Mouse (Mus musculus) megakaryocyte, embryonic 14.5 days (primary cell): ENCODE results near the gene Pacsin2.

Source experiments
- FLI1 ChIP-seq: IDR thresholded peaks from 2 replicates; pipeline ENCODE4 v1.6.1; 2012; ENCODE audit warnings: low read length, inconsistent platforms, mixed read lengths
- GATA1 ChIP-seq: IDR thresholded peaks from 3 replicates; pipeline ENCODE4 v1.6.1; 2012; ENCODE audit warnings: mixed read lengths, low read length, inconsistent platforms, borderline replicate concordance

DNA sequence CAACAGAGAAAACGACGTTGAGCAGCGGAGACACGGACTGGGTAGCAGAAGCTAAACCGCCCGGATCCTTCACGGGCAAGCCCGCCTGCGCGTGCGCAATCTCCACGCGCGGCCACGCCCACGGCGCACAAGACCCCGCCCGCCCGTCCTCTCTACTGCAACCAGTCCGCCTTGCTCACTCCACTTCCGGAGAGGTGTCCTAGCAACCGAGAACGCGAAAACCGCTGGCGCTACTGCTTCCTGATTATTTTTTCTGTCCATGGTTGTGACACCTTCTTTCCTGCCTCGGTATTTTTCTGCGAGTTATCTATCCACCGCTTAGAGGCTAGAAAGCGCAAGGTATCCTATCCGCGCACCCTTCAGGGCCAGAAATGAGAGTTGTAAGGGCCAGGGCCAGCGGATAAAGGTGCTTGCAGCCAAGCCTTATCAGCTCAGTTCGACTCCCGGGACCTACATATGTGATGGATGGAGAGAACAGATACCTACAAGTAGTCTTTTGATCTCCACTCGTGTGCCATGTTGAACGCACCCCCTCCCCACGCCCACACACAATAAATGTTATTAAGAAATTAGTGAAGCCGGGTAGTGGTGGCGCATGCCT is 46.5 kb upstream of the Pacsin2 start, which contains the start of gene Ttll1:
- TF ChIP-seq FLI1 (no peak), GATA1 (no peak)
